22 mouse cellular contexts compared by ENCODE assay signal in the genomic region with DNA sequence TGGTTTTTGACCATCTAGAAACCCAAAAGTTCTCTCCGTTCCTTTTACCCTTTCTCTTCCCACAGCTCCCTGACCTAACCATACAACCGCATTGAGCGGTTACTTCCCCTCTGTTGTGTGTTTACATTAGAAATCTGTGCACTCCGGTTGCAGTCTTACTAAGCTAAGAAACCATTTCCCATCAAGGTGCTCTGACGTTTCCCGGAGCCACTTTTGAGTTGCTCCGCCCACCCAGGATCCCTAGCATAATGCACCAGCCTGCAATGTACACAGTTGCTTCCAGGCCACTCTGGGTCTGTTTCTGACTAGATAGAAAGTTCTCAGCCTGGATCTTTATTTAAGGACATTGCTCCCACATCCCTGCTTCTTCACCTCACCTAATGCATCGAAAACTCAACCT.
DNase-seq lines count a peak whose midpoint lies in the region; ATAC-seq and TF ChIP-seq lines count a peak whose summit lies in the region.
"Had no signal": no experiment of that assay in that cellular context is flagged by ENCODE, and none has a peak within 500 bp of the region (broad histone marks: within the 10 kb centered on the region; RNA-seq: fewer than 3 reads in every experiment).

No protein-coding gene starts in this region.

- DNase-seq in lung, postnatal 36 days, result peak; percentile 6
- no peak for DNase-seq in lung, postnatal 25 days (ENCODE audit: low spot score)
- no peak for DNase-seq in forebrain, embryonic 10.5 days (ENCODE audit: extremely low spot score, low spot score)
- no peak for DNase-seq in kidney, adult 2 months
- DNase-seq: adrenal gland, adult 8-10 months; adrenal gland, postnatal 25 days; cerebellum, adult 11-12 months; cerebellum, adult 8-10 months; cerebellum, postnatal 10 days; cerebellum, postnatal 36 days; forebrain, postnatal 0 days; gastrocnemius, adult 2 months; gastrocnemius, postnatal 14 days; heart, adult 11 months had no signal

- TF ChIP-seq CTCF in kidney, adult 2 months (conservative IDR thresholded peaks at IDR 0.05; ENCODE audit: insufficient read depth, insufficient read length, low read depth, low read length), result no peak

- no peaks in the 10 kb centered on the region for H3K36me3 ChIP-seq in limb, embryonic 12.5 days
- no peaks in the 10 kb centered on the region for H3K36me3 ChIP-seq in forebrain, embryonic 10.5 days (replicated peaks)
- H3K36me3 ChIP-seq in kidney, adult 2 months (ENCODE audit: control insufficient read depth, insufficient read depth, low read length), result no peaks in the 10 kb centered on the region
- H3K36me3 ChIP-seq: hindbrain, embryonic 13.5 days had no signal

- no peaks in the 10 kb centered on the region for H3K9me3 ChIP-seq in limb, embryonic 12.5 days
- no peaks in the 10 kb centered on the region for H3K9me3 ChIP-seq in forebrain, embryonic 10.5 days
- H3K9me3 ChIP-seq: hindbrain, embryonic 13.5 days had no signal

- no peak overlapping the region for H3K4me2 ChIP-seq in limb, embryonic 12.5 days
- H3K4me2 ChIP-seq: heart, embryonic 11.5 days; hindbrain, embryonic 13.5 days had no signal

- no peaks in the 10 kb centered on the region for H3K27me3 ChIP-seq in limb, embryonic 12.5 days
- H3K27me3 ChIP-seq in forebrain, embryonic 10.5 days (ENCODE audit: poor library complexity, severe bottlenecking), result 0 out of 2 replicates have a peak, but pooled peaks cover 4% of the 10 kb centered on the region
- no peaks in the 10 kb centered on the region for H3K27me3 ChIP-seq in kidney, adult 2 months (replicated peaks; ENCODE audit: control insufficient read depth, insufficient read depth, low read length)
- H3K27me3 ChIP-seq: hindbrain, embryonic 13.5 days had no signal

- peak overlapping the region; percentile 12; the same call in 1 of the 2 replicates for H3K27ac ChIP-seq in limb, embryonic 12.5 days
- H3K27ac ChIP-seq in forebrain, embryonic 10.5 days, result no peak overlapping the region
- no peak overlapping the region for H3K27ac ChIP-seq in kidney, adult 2 months (ENCODE audit: insufficient read depth, low read depth, low read length)
- H3K27ac ChIP-seq: gastrocnemius, adult 2 months; hindbrain, embryonic 13.5 days had no signal

- no peak for TF ChIP-seq POLR2A in kidney, adult 2 months (IDR thresholded peaks at IDR 0.05; ENCODE audit: low read depth, low read length)

- no peak overlapping the region for H3K9ac ChIP-seq in limb, embryonic 12.5 days (replicated peaks)
- H3K9ac ChIP-seq: forebrain, postnatal 0 days; hindbrain, embryonic 13.5 days had no signal

- 83% methylated on average over 8 of the region's 8 CpGs for WGBS in limb, embryonic 12.5 days
- WGBS in forebrain, embryonic 10.5 days, result 90% methylated on average over 8 of the region's 8 CpGs
- 86% methylated on average over 8 of the region's 8 CpGs for WGBS in kidney, adult 2 months

- peak; percentile 25; the same call in 1 of the 2 replicates for ATAC-seq in common myeloid progenitor, adult 5-6 weeks (replicated peaks; ENCODE audit: low read depth, poor library complexity, severe bottlenecking)
- no peak for ATAC-seq in limb, embryonic 12.5 days (ENCODE audit: insufficient number of reproducible peaks, insufficient read depth, low FRiP score, low TSS enrichment, low read depth)
- ATAC-seq: activated CD4-positive, CD25-positive, alpha-beta regulatory T cell, adult 4 months; CD4-positive, CD25-positive, alpha-beta regulatory T cell, adult 4 months; forebrain, embryonic 14.5 days; hindbrain, embryonic 16.5 days had no signal

- H3K4me3 ChIP-seq in limb, embryonic 12.5 days (replicated peaks), result no peak overlapping the region
- H3K4me3 ChIP-seq in forebrain, embryonic 10.5 days, result no peak overlapping the region
- H3K4me3 ChIP-seq in kidney, adult 2 months (ENCODE audit: insufficient read depth, low read depth, low read length), result no peak overlapping the region
- H3K4me3 ChIP-seq: gastrocnemius, adult 2 months; hindbrain, embryonic 13.5 days had no signal

- peaks cover 47% of the 10 kb centered on the region for H3K4me1 ChIP-seq in limb, embryonic 12.5 days (replicated peaks)
- H3K4me1 ChIP-seq in forebrain, embryonic 10.5 days, result peaks cover 20% of the 10 kb centered on the region
- H3K4me1 ChIP-seq in kidney, adult 2 months (ENCODE audit: control insufficient read depth, insufficient read depth, low read length), result no peaks in the 10 kb centered on the region
- H3K4me1 ChIP-seq: hindbrain, embryonic 13.5 days had no signal
